Mouse (Mus musculus) heart, postnatal 0 days (tissue): ENCODE results near the gene Ankrd33. TPM values are rescaled to one million over a fixed set of nuclear protein-coding genes. Genes with fewer than 3 reads are reported as not detected.

Experiments
- ATAC-seq: fragments of 200-750 bp; cut with Nextera tagmentation; 2 replicates; pipeline ENCODE4 v1.8.0; 2017; ENCODE audit warnings: low read depth, moderate number of reproducible peaks, moderate library complexity; ENCODE audit not compliant: insufficient read depth
- DNase-seq: peaks from one replicate; pipeline ENCODE4 v3.0.0-alpha.2; 2016; ENCODE audit warnings: low spot score
- H3K27ac ChIP-seq: fragments of 300-500 bp; sonication (generic); 2 replicates; pipeline ENCODE4 v1.5.1; 2014; ENCODE audit warnings: low read depth, mild to moderate bottlenecking
- H3K27me3 ChIP-seq: fragments of 300-500 bp; sonication (generic); 2 replicates; pipeline ENCODE4 v1.6.1; 2014; ENCODE audit warnings: low read length, mixed read lengths; ENCODE audit not compliant: control insufficient read depth, insufficient read depth
- H3K36me3 ChIP-seq: fragments of 300-500 bp; sonication (generic); replicated peaks from 2 replicates; pipeline ENCODE4 v1.6.1; 2014; ENCODE audit warnings: low read length, mixed read lengths; ENCODE audit not compliant: control insufficient read depth, insufficient read depth
- H3K4me1 ChIP-seq: fragments of 300-500 bp; sonication (generic); 2 replicates; pipeline ENCODE4 v1.6.1; 2014; ENCODE audit warnings: antibody characterized with exemption; ENCODE audit not compliant: control insufficient read depth, insufficient read depth
- H3K4me2 ChIP-seq: fragments of 300-500 bp; sonication (generic); 2 replicates; pipeline ENCODE4 v1.6.1; 2014; ENCODE audit warnings: low read depth, mild to moderate bottlenecking, low read length, moderate library complexity
- H3K4me3 ChIP-seq: fragments of 300-500 bp; sonication (generic); 2 replicates; pipeline ENCODE4 v1.5.1; 2014; ENCODE audit warnings: low read depth, low read length
- H3K9ac ChIP-seq: fragments of 300-500 bp; sonication (generic); replicated peaks from 2 replicates; pipeline ENCODE4 v1.6.1; 2014; ENCODE audit warnings: low read depth, low read length, mixed read lengths
- H3K9me3 ChIP-seq: fragments of 300-500 bp; sonication (generic); replicated peaks from 2 replicates; pipeline ENCODE4 v1.6.1; 2016; ENCODE audit warnings: low read length; ENCODE audit not compliant: control insufficient read depth
- CTCF ChIP-seq: IDR thresholded peaks from 2 replicates; pipeline ENCODE4 v1.5.1; 2016; ENCODE audit warnings: antibody characterized with exemption, control low read depth, low read depth
- EP300 ChIP-seq: IDR thresholded peaks from 2 replicates; pipeline ENCODE4 v1.6.1; 2016; ENCODE audit warnings: antibody characterized with exemption, low read depth
- WGBS: fragments of 180-500 bp; shearing (Covaris S2); extraction: QIAGEN DNeasy Blood & Tissue Kit; methylation state at CpG from one replicate; pipeline ENCODE4 v1.1.7; 2014; 5-methylcytosine and 5-hydroxymethylcytosine counted together
- polyA plus RNA-seq: library from polyadenylated mRNA; unstranded; fragments of >200 nt; fragmentation: Nextera tagmentation; extraction: Ambion mirVana; gene quantifications from 2 replicates; pipeline ENCODE4 v1.2.1, GENCODE M21; 2015
- total RNA-seq: library from RNA; depleted of rRNA; stranded (reverse); fragments of >200 nt; gene quantifications from 2 replicates; pipeline ENCODE4 v1.2.3, GENCODE M21; 2014; ENCODE audit warnings: low replicate concordance

Gene Ankrd33
- total and polyA plus RNA-seq, 2 experiments from 2014 or later = not detected

GRCm38 (mm10) chr15:101069641-101070190 lies 45.8 kb upstream of the Ankrd33 start:
- DNase-seq = no peak
- WGBS = 66% methylated on average over 9 of the region's 9 CpGs
- Histone ChIP-seq H3K9ac (no peak overlapping the region), H3K4me3 (no peak overlapping the region), H3K27me3 (no peaks in the 10 kb centered on the region), H3K9me3 (no peaks in the 10 kb centered on the region), H3K27ac (no peak overlapping the region), H3K4me2 (no peak overlapping the region), H3K4me1 (peaks cover 14% of the 10 kb centered on the region; the same call in 1 of the 2 replicates), H3K36me3 (no peaks in the 10 kb centered on the region)
- no peak for ATAC-seq
- TF ChIP-seq CTCF = no peak
- no peak for TF ChIP-seq EP300

GRCm38 (mm10) chr15:101070762-101071161 lies 44.8 kb upstream of the Ankrd33 start:
- Histone ChIP-seq H3K27ac (no peak overlapping the region), H3K4me2 (no peak overlapping the region), H3K27me3 (peaks cover 4% of the 10 kb centered on the region; the same call in 1 of the 2 replicates), H3K4me3 (no peak overlapping the region), H3K9me3 (no peaks in the 10 kb centered on the region), H3K36me3 (no peaks in the 10 kb centered on the region), H3K9ac (no peak overlapping the region), H3K4me1 (peaks cover 4% of the 10 kb centered on the region; the same call in 1 of the 2 replicates)
- 49% methylated on average over 5 of the region's 5 CpGs for WGBS
- TF ChIP-seq CTCF = no peak
- DNase-seq (no peak), ATAC-seq (no peak)

GRCm38 (mm10) chr15:101072736-101073135 lies 42.8 kb upstream of the Ankrd33 start:
- TF ChIP-seq EP300 = no peak
- TF ChIP-seq CTCF = no peak
- DNase-seq (no peak), ATAC-seq (no peak)
- no peak overlapping the region for H3K27ac ChIP-seq
- H3K4me2 ChIP-seq = no peak overlapping the region
- H3K9me3 ChIP-seq = no peaks in the 10 kb centered on the region
- no peaks in the 10 kb centered on the region for H3K36me3 ChIP-seq
- H3K4me1 ChIP-seq = peaks cover 4% of the 10 kb centered on the region; the same call in 1 of the 2 replicates
- no peak overlapping the region for H3K4me3 ChIP-seq
- WGBS = 38% methylated on average over 2 of the region's 2 CpGs
- no peak overlapping the region for H3K9ac ChIP-seq
- peaks cover 23% of the 10 kb centered on the region for H3K27me3 ChIP-seq

- TF ChIP-seq CTCF = no peak
- TF ChIP-seq EP300 = no peak
- no peak for ATAC-seq
- Histone ChIP-seq H3K4me2 (no peak overlapping the region), H3K4me3 (no peak overlapping the region), H3K9me3 (no peaks in the 10 kb centered on the region), H3K36me3 (no peaks in the 10 kb centered on the region), H3K9ac (no peak overlapping the region), H3K27me3 (peaks cover 30% of the 10 kb centered on the region), H3K4me1 (peaks cover 4% of the 10 kb centered on the region; the same call in 1 of the 2 replicates), H3K27ac (no peak overlapping the region)
- no peak for DNase-seq
- 74% methylated on average over 5 of the region's 5 CpGs for WGBS
Measured at GRCm38 (mm10) chr15:101074067-101074466, 41.5 kb upstream of the Ankrd33 start.

GRCm38 (mm10) chr15:101075150-101075549 lies 40.4 kb upstream of the Ankrd33 start:
- Histone ChIP-seq H3K4me3 (no peak overlapping the region), H3K27ac (no peak overlapping the region), H3K4me2 (no peak overlapping the region), H3K9me3 (no peaks in the 10 kb centered on the region), H3K4me1 (peaks cover 4% of the 10 kb centered on the region; the same call in 1 of the 2 replicates), H3K9ac (no peak overlapping the region), H3K27me3 (peaks cover 40% of the 10 kb centered on the region), H3K36me3 (no peaks in the 10 kb centered on the region)
- TF ChIP-seq EP300 = no peak
- TF ChIP-seq CTCF = no peak
- ATAC-seq (no peak), DNase-seq (no peak)
- 67% methylated on average over 4 of the region's 4 CpGs for WGBS

GRCm38 (mm10) chr15:101075656-101076055 lies 39.9 kb upstream of the Ankrd33 start:
- Histone ChIP-seq H3K9ac (no peak overlapping the region), H3K9me3 (no peaks in the 10 kb centered on the region), H3K27ac (no peak overlapping the region), H3K27me3 (peaks cover 40% of the 10 kb centered on the region), H3K4me3 (no peak overlapping the region), H3K4me1 (peaks cover 4% of the 10 kb centered on the region; the same call in 1 of the 2 replicates), H3K36me3 (no peaks in the 10 kb centered on the region), H3K4me2 (no peak overlapping the region)
- ATAC-seq = no peak
- no peak for TF ChIP-seq EP300
- no peak for TF ChIP-seq CTCF
- WGBS = 59% methylated on average over 5 of the region's 5 CpGs
- DNase-seq = no peak
